Mouse (Mus musculus) testis, adult 2 months (tissue): Measurements from ENCODE around the gene Arhgap15.

Source experiments
- CTCF ChIP-seq: fragments of 200-500 bp; IDR thresholded peaks from 2 replicates; pipeline ENCODE4 v1.5.1; 2012; ENCODE audit warnings: low read depth, mild to moderate bottlenecking, inconsistent platforms, low read length, moderate library complexity; ENCODE audit not compliant: control insufficient read depth, insufficient read depth, insufficient replicate concordance
- POLR2A ChIP-seq: fragments of 200-500 bp; IDR thresholded peaks from 2 replicates; pipeline ENCODE4 v1.6.1; 2012; ENCODE audit warnings: low read depth, mild to moderate bottlenecking, inconsistent platforms, low read length, moderate library complexity; ENCODE audit not compliant: control insufficient read depth

- TF ChIP-seq CTCF (no peak), POLR2A (no peak)
Measured at GRCm38 (mm10) chr2:44393789-44394188, 645.2 kb downstream of the Arhgap15 start.
